Mouse (Mus musculus) brain, embryonic 14.5 days (tissue): ENCODE results near the gene Slc25a36.

Experiments
- CTCF ChIP-seq: fragments of 200-500 bp; IDR thresholded peaks from 2 replicates; pipeline ENCODE4 v1.5.1; 2012; ENCODE audit warnings: inconsistent platforms, mild to moderate bottlenecking, moderate library complexity, borderline replicate concordance; ENCODE audit not compliant: insufficient read depth, insufficient read length; ENCODE audit errors: extremely low read depth
- POLR2A ChIP-seq: fragments of 200-500 bp; IDR thresholded peaks from 2 replicates; pipeline ENCODE4 v1.6.1; 2012; ENCODE audit warnings: mild to moderate bottlenecking, inconsistent platforms, borderline replicate concordance; ENCODE audit not compliant: poor library complexity, insufficient read depth, insufficient read length, severe bottlenecking; ENCODE audit errors: extremely low read depth

DNA sequence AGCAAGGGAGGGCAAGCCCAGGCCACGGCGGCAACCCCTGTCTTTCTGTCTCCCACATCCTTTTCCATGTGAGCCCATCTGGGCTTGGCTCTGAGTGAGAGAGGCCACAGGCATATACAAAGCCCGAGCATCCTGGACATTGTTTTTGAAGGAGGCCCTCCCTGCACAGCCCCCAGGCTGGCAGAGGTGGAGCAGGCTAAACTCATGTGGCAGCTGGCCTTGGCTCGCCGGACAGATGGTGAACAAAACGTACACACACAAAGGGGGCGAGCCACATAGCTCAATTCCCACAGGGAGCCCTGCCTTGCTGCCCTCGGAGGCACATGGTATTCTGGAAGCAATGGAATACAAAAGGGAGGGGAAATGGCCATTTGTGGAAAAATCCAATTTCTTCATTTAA, 59.8 kb downstream of the Slc25a36 start:
- no peak for TF ChIP-seq POLR2A
- no peak for TF ChIP-seq CTCF
